Mouse (Mus musculus) stomach, postnatal 0 days (tissue): ENCODE measurements around the gene Parp8. TPM values are rescaled to one million over a fixed set of nuclear protein-coding genes. Genes with fewer than 3 reads are reported as not detected.

Source experiments
- ATAC-seq: fragments of 200-750 bp; cut with Nextera tagmentation; 2 replicates; pipeline ENCODE4 v1.8.0; 2017; ENCODE audit not compliant: low FRiP score, low TSS enrichment
- DNase-seq: peaks from one replicate; pipeline ENCODE4 v3.0.0-alpha.2; 2016; ENCODE audit warnings: low spot score
- H3K27ac ChIP-seq: fragments of 300-500 bp; sonication (generic); replicated peaks from 2 replicates; pipeline ENCODE4 v1.5.1; 2014; ENCODE audit warnings: mild to moderate bottlenecking, control low read depth
- H3K27me3 ChIP-seq: fragments of 300-500 bp; sonication (generic); 2 replicates; pipeline ENCODE4 v1.6.1; 2014; ENCODE audit warnings: low read length; ENCODE audit not compliant: control insufficient read depth, insufficient read depth
- H3K36me3 ChIP-seq: fragments of 300-500 bp; sonication (generic); 2 replicates; pipeline ENCODE4 v1.6.1; 2014; ENCODE audit warnings: low read length, mixed read lengths; ENCODE audit not compliant: control insufficient read depth, insufficient read depth
- H3K4me1 ChIP-seq: fragments of 300-500 bp; sonication (generic); replicated peaks from 2 replicates; pipeline ENCODE4 v1.6.1; 2014; ENCODE audit warnings: antibody characterized with exemption; ENCODE audit not compliant: control insufficient read depth, insufficient read depth
- H3K4me2 ChIP-seq: fragments of 300-500 bp; sonication (generic); replicated peaks from 2 replicates; pipeline ENCODE4 v1.6.1; 2014; ENCODE audit warnings: low read depth, mild to moderate bottlenecking, control low read depth, moderate library complexity
- H3K4me3 ChIP-seq: fragments of 300-500 bp; sonication (generic); 2 replicates; pipeline ENCODE4 v1.5.1; 2014; ENCODE audit warnings: low read depth, low read length, control low read depth
- H3K9ac ChIP-seq: fragments of 300-500 bp; sonication (generic); 2 replicates; pipeline ENCODE4 v1.6.1; 2014; ENCODE audit warnings: mild to moderate bottlenecking, low read length, control low read depth, mixed read lengths
- H3K9me3 ChIP-seq: fragments of 300-500 bp; sonication (generic); 2 replicates; pipeline ENCODE4 v1.6.1; 2016; ENCODE audit warnings: low read length; ENCODE audit not compliant: control insufficient read depth
- CTCF ChIP-seq: IDR thresholded peaks from 2 replicates; pipeline ENCODE4 v1.5.1; 2016; ENCODE audit warnings: antibody characterized with exemption, low read depth, mild to moderate bottlenecking, moderate library complexity
- EP300 ChIP-seq: optimal IDR thresholded peaks from 2 replicates; pipeline ENCODE3; 2016; ENCODE audit warnings: antibody characterized with exemption
- WGBS: fragments of 180-500 bp; shearing (Covaris S2); extraction: QIAGEN DNeasy Blood & Tissue Kit; methylation state at CpG from one replicate; pipeline ENCODE4 v1.1.7; 2014; 5-methylcytosine and 5-hydroxymethylcytosine counted together
- polyA plus RNA-seq: library from polyadenylated mRNA; unstranded; fragments of >200 nt; fragmentation: Nextera tagmentation; extraction: Ambion mirVana; gene quantifications from 2 replicates; pipeline ENCODE4 v1.2.1, GENCODE M21; 2015

Parp8 gene
- polyA plus RNA-seq, 1 experiment from 2014 or later = 6.1 TPM

DNA sequence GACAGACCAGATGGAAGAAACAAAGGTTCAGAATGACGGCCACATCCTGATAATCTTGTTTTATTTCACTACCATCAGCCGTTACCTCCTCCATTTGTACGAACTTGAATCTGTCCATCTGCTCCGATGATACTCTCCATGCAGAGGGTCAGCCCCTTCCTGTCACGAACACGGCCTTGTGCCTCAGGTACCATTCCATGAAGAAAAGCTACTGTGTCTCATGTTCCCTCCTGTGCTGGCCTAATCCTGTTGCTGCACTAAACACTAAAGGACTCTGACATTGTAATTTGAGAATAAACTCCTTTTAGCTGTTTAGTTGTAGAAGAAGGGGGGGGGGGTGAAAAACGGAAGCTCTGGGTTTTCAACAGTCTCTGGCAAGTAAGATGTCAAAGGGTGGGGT is 33.8 kb downstream of the Parp8 start:
- no peaks in the 10 kb centered on the region for H3K27me3 ChIP-seq
- ATAC-seq (no peak), DNase-seq (no peak)
- WGBS = 83% methylated on average over 7 of the region's 7 CpGs
- TF ChIP-seq CTCF = no peak
- no peak for TF ChIP-seq EP300
- H3K27ac ChIP-seq = no peak overlapping the region
- no peaks in the 10 kb centered on the region for H3K9me3 ChIP-seq
- H3K4me2 ChIP-seq = no peak overlapping the region
- H3K4me1 ChIP-seq = no peaks in the 10 kb centered on the region
- H3K36me3 ChIP-seq = no peaks in the 10 kb centered on the region
- no peak overlapping the region for H3K4me3 ChIP-seq
- no peak overlapping the region for H3K9ac ChIP-seq

DNA sequence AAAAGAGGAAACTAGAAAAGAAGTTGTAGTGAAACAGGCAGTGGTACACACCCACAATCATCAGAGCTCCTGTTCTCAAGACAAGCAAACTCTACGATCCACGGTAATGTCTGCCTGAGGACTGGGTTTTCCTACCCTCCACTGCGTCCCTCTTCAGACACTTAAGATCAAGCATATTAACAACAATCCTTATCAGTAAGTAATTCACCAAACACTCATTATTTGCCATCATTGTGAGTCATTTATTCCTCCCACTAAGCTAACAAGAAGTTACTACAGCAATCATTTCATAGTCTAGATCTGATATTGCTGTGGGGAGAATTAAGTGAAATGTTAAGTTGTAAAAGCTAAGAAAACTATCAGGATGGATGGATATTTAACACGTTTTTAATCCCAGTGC is 35.0 kb downstream of the Parp8 start:
- DNase-seq = no peak
- no peak overlapping the region for H3K4me3 ChIP-seq
- no peak overlapping the region for H3K9ac ChIP-seq
- H3K4me2 ChIP-seq = no peak overlapping the region
- TF ChIP-seq CTCF = no peak
- no peak for TF ChIP-seq EP300
- no peaks in the 10 kb centered on the region for H3K4me1 ChIP-seq
- no peaks in the 10 kb centered on the region for H3K36me3 ChIP-seq
- H3K9me3 ChIP-seq = no peaks in the 10 kb centered on the region
- H3K27me3 ChIP-seq = no peaks in the 10 kb centered on the region
- H3K27ac ChIP-seq = no peak overlapping the region
- ATAC-seq = peak; percentile 69; the same call in 1 of the 2 replicates
- WGBS = 59% methylated on average over 4 of the region's 4 CpGs

DNA sequence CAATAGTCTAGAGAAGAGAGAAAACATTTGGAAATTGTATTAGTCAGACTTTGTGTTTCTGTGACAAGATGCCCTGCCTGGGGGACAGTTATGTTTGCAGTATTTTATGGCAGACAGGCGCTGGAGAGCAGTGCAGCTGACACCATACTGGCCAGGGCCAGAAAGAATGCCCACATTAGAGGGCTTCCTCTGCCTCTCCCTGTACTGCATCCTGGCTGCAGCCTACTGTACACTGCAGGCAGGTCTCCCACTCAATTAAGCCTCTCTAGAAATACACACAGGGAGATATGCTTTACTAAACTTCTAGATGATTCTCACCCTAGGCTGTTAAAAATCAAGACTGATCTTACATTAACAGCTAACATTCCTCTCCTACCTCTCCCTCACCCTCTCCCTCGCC is 36.6 kb downstream of the Parp8 start:
- no peaks in the 10 kb centered on the region for H3K36me3 ChIP-seq
- no peaks in the 10 kb centered on the region for H3K4me1 ChIP-seq
- no peak overlapping the region for H3K9ac ChIP-seq
- H3K27ac ChIP-seq = no peak overlapping the region
- no peak overlapping the region for H3K4me2 ChIP-seq
- ATAC-seq (no peak), DNase-seq (no peak)
- TF ChIP-seq CTCF (no peak), EP300 (no peak)
- no peak overlapping the region for H3K4me3 ChIP-seq
- H3K27me3 ChIP-seq = no peaks in the 10 kb centered on the region
- H3K9me3 ChIP-seq = no peaks in the 10 kb centered on the region
- 73% methylated on average over 2 of the region's 2 CpGs for WGBS

DNA sequence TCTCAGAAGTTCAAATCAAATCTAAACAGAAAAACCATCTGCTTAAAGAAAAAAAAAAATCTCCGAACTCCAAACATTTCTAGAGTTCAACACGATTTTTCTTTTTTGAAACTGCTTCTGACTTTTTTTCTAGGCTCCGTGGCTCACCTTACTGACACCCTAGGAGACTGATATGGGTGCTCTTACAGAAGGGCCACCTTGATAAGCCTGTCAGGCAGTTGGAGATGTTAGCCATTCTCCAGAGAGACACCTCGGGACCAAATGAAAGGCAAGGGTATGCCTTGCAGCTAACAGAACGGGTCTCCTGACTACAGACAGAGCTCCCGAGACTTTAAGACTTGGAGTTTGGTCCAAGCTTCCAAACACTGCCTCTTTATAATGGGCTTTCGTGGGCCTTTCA is 37.1 kb downstream of the Parp8 start:
- Histone ChIP-seq H3K9me3 (no peaks in the 10 kb centered on the region), H3K4me3 (no peak overlapping the region), H3K9ac (no peak overlapping the region), H3K27me3 (no peaks in the 10 kb centered on the region), H3K4me2 (no peak overlapping the region), H3K27ac (no peak overlapping the region), H3K36me3 (no peaks in the 10 kb centered on the region), H3K4me1 (no peaks in the 10 kb centered on the region)
- 62% methylated on average over 7 of the region's 7 CpGs for WGBS
- ATAC-seq = no peak
- DNase-seq = no peak
- no peak for TF ChIP-seq CTCF
- TF ChIP-seq EP300 = no peak

DNA sequence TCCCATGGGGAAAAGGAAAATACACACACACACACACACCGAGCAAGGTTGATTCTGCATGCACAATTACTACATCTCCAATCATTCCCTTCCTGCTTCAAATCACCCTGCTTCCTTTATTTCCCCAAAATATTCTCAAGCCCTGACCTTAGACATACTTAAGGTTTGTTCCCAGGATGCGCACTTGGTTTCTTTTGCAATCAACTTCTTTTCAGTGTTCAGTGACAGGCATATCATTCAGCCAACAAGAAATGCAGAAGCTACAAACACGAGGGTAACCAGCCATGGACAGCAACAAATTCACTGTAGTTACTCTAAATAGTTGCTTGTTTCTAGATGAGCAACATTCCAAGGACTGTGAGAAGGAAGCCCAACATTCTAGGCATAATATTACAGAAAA is 38.1 kb downstream of the Parp8 start:
- no peaks in the 10 kb centered on the region for H3K9me3 ChIP-seq
- no peaks in the 10 kb centered on the region for H3K36me3 ChIP-seq
- H3K4me1 ChIP-seq = no peaks in the 10 kb centered on the region
- H3K4me2 ChIP-seq = no peak overlapping the region
- no peak for ATAC-seq
- no peak overlapping the region for H3K4me3 ChIP-seq
- DNase-seq = no peak
- 79% methylated on average over 3 of the region's 3 CpGs for WGBS
- H3K27ac ChIP-seq = no peak overlapping the region
- H3K9ac ChIP-seq = no peak overlapping the region
- no peaks in the 10 kb centered on the region for H3K27me3 ChIP-seq
- TF ChIP-seq EP300 = no peak
- TF ChIP-seq CTCF = no peak

DNA sequence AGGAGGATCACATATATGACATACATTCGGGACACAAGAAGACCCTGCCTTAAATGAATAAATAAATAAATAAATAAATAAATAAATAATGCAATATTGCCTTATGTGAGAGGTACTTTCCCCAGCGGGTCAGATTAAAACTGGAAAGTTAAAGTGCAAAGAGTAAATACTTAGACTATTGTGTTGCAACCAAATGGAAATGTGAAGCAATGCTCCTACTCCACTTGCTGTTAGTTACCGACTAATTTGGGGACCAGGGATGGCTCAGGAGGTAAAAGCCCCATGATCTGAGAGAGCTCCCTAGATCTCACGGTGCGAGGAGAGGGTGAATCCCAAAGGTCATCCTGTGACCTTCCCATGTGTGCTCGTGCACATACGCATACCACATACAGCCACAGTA is 38.7 kb downstream of the Parp8 start:
- 93% methylated on average over 7 of the region's 7 CpGs for WGBS

More for the DNA sequence above, 38.7 kb downstream of the Parp8 start:
- no peak overlapping the region for H3K4me2 ChIP-seq
- no peaks in the 10 kb centered on the region for H3K36me3 ChIP-seq
- H3K27ac ChIP-seq = no peak overlapping the region
- ATAC-seq = no peak
- no peaks in the 10 kb centered on the region for H3K27me3 ChIP-seq
- no peak for DNase-seq
- no peak overlapping the region for H3K9ac ChIP-seq
- no peaks in the 10 kb centered on the region for H3K4me1 ChIP-seq
- no peak for TF ChIP-seq CTCF
- TF ChIP-seq EP300 = no peak
- H3K9me3 ChIP-seq = no peaks in the 10 kb centered on the region
- H3K4me3 ChIP-seq = no peak overlapping the region
